Mouse (Mus musculus): ENCODE results near the gene Fgf14. TPM values are rescaled to one million over a fixed set of nuclear protein-coding genes. Genes with fewer than 3 reads are reported as not detected.

Gene Fgf14
- polyA plus RNA-seq, 1 experiment: 0.08 TPM

DNA sequence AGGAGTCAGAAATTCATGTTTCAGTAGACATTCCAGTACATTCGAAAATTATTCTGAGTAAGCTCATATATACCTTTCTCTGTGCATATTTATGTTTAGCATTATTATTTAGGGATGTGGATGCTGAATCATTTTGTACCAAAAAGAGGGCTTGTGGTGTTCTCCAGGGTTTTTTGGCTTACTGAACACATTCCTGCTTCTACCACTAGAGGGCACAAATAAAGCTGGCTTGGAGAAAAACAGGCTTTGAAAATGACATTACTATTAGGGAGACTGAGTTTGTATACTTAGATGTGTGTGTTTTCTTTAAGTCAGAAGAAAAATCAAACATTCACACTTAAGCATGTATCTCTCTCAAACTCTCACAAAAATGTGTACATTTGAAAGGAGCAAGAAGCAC, 266.0 kb downstream of the Fgf14 start:
- Histone ChIP-seq H3K4me3 (ENCODE audit: insufficient read depth, low read depth, low read length) (no peak overlapping the region), H3K36me3 (ENCODE audit: control insufficient read depth, insufficient read depth, low read length) (no peaks in the 10 kb centered on the region), H3K27ac (ENCODE audit: insufficient read depth, low read depth, low read length) (no peak overlapping the region), H3K4me1 (ENCODE audit: control insufficient read depth, insufficient read depth, low read length) (no peaks in the 10 kb centered on the region), H3K27me3 (replicated peaks; ENCODE audit: control insufficient read depth, insufficient read depth, low read length) (no peaks in the 10 kb centered on the region)
- no peak for DNase-seq
- 0% methylated on average over 1 of the region's 1 CpGs for WGBS
- TF ChIP-seq CTCF (conservative IDR thresholded peaks at IDR 0.05; ENCODE audit: insufficient read depth, insufficient read length, low read depth, low read length) (0 out of 2 replicates have a peak, but pooled peaks have one; percentile 5), POLR2A (IDR thresholded peaks at IDR 0.05; ENCODE audit: low read depth, low read length) (no peak)

DNA sequence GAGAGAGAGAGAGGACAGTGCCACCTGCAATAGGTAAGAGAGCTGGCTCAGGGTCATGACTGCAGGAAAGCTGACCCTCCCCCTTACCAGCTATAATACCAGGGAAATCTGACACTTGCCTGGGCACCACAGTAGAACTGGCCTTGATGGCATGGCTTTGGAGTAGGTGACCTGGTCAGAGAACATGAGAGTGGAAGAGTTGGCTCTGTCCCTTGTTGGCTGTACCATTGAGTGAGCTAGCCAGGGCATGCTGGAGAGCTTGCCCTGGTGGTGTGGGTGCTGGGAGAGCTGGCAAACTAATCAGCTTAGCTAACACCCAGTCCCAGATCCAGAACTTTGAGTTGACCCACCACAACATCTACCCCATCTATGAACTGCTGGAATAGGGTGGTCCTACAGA, 348.5 kb downstream of the Fgf14 start:
- H3K4me1 ChIP-seq (ENCODE audit: control insufficient read depth, insufficient read depth, low read length): no peaks in the 10 kb centered on the region
- no peak for DNase-seq
- H3K27ac ChIP-seq (ENCODE audit: insufficient read depth, low read depth, low read length): no peak overlapping the region
- no peaks in the 10 kb centered on the region for H3K36me3 ChIP-seq (ENCODE audit: control insufficient read depth, insufficient read depth, low read length)
- TF ChIP-seq POLR2A (IDR thresholded peaks at IDR 0.05; ENCODE audit: low read depth, low read length) (no peak), CTCF (conservative IDR thresholded peaks at IDR 0.05; ENCODE audit: insufficient read depth, insufficient read length, low read depth, low read length) (no peak)
- H3K27me3 ChIP-seq (replicated peaks; ENCODE audit: control insufficient read depth, insufficient read depth, low read length): no peaks in the 10 kb centered on the region
- H3K4me3 ChIP-seq (ENCODE audit: insufficient read depth, low read depth, low read length): no peak overlapping the region

GRCm38 (mm10) chr14:124319017-124319718, 357.8 kb downstream of the Fgf14 start:
- no peaks in the 10 kb centered on the region for H3K36me3 ChIP-seq (ENCODE audit: control insufficient read depth, insufficient read depth, low read length)
- 31% methylated on average over 1 of the region's 1 CpGs for WGBS
- no peak overlapping the region for H3K4me3 ChIP-seq (ENCODE audit: insufficient read depth, low read depth, low read length)
- no peak for TF ChIP-seq CTCF (conservative IDR thresholded peaks at IDR 0.05; ENCODE audit: insufficient read depth, insufficient read length, low read depth, low read length)
- no peak for TF ChIP-seq POLR2A (IDR thresholded peaks at IDR 0.05; ENCODE audit: low read depth, low read length)
- no peaks in the 10 kb centered on the region; the same call in 1 of the 2 replicates for H3K27me3 ChIP-seq (replicated peaks; ENCODE audit: control insufficient read depth, insufficient read depth, low read length)
- H3K27ac ChIP-seq (ENCODE audit: insufficient read depth, low read depth, low read length): no peak overlapping the region
- no peaks in the 10 kb centered on the region for H3K4me1 ChIP-seq (ENCODE audit: control insufficient read depth, insufficient read depth, low read length)
- DNase-seq: no peak

- no peak for TF ChIP-seq CTCF (conservative IDR thresholded peaks at IDR 0.05; ENCODE audit: insufficient read depth, insufficient read length, low read depth, low read length)
- TF ChIP-seq POLR2A (IDR thresholded peaks at IDR 0.05; ENCODE audit: low read depth, low read length): no peak
- 72% methylated on average over 2 of the region's 2 CpGs for WGBS
- Histone ChIP-seq H3K4me3 (ENCODE audit: insufficient read depth, low read depth, low read length) (no peak overlapping the region), H3K36me3 (ENCODE audit: control insufficient read depth, insufficient read depth, low read length) (no peaks in the 10 kb centered on the region), H3K27me3 (replicated peaks; ENCODE audit: control insufficient read depth, insufficient read depth, low read length) (no peaks in the 10 kb centered on the region; the same call in 1 of the 2 replicates), H3K4me1 (ENCODE audit: control insufficient read depth, insufficient read depth, low read length) (no peaks in the 10 kb centered on the region), H3K27ac (ENCODE audit: insufficient read depth, low read depth, low read length) (no peak overlapping the region)
- no peak for DNase-seq
Measured at GRCm38 (mm10) chr14:124315513-124315912, 361.4 kb downstream of the Fgf14 start.

DNA sequence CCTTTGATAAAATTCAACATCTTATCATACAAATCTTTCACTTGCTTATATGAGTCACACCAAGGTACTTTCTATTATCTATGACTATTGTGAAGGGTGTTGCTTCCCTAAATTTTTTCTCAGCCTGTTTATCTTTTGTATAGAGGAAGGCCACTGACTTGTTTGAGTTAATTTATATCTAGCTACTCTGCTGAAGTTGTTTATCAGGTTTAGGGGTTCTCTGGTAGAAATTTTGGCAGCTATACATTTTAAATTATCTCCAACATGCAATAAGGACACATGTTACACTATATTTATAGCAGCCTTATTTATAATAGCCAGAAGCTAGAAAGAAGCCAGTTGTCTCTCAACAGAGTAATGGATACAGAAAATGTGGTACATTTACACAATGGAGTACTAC, 389.9 kb downstream of the Fgf14 start:
- H3K4me3 ChIP-seq (ENCODE audit: insufficient read depth, low read depth, low read length): no peak overlapping the region
- no peaks in the 10 kb centered on the region for H3K36me3 ChIP-seq (ENCODE audit: control insufficient read depth, insufficient read depth, low read length)
- DNase-seq: no peak
- TF ChIP-seq POLR2A (IDR thresholded peaks at IDR 0.05; ENCODE audit: low read depth, low read length): no peak
- no peak for TF ChIP-seq CTCF (conservative IDR thresholded peaks at IDR 0.05; ENCODE audit: insufficient read depth, insufficient read length, low read depth, low read length)
- H3K27ac ChIP-seq (ENCODE audit: insufficient read depth, low read depth, low read length): no peak overlapping the region
- no peaks in the 10 kb centered on the region for H3K4me1 ChIP-seq (ENCODE audit: control insufficient read depth, insufficient read depth, low read length)
- H3K27me3 ChIP-seq (replicated peaks; ENCODE audit: control insufficient read depth, insufficient read depth, low read length): no peaks in the 10 kb centered on the region

- H3K27me3 ChIP-seq (replicated peaks; ENCODE audit: control insufficient read depth, insufficient read depth, low read length): no peaks in the 10 kb centered on the region
- H3K36me3 ChIP-seq (ENCODE audit: control insufficient read depth, insufficient read depth, low read length): no peaks in the 10 kb centered on the region
- no peak for DNase-seq
- no peak overlapping the region for H3K27ac ChIP-seq (ENCODE audit: insufficient read depth, low read depth, low read length)
- TF ChIP-seq POLR2A (IDR thresholded peaks at IDR 0.05; ENCODE audit: low read depth, low read length) (no peak), CTCF (conservative IDR thresholded peaks at IDR 0.05; ENCODE audit: insufficient read depth, insufficient read length, low read depth, low read length) (no peak)
- H3K4me1 ChIP-seq (ENCODE audit: control insufficient read depth, insufficient read depth, low read length): no peaks in the 10 kb centered on the region
- H3K4me3 ChIP-seq (ENCODE audit: insufficient read depth, low read depth, low read length): no peak overlapping the region
Measured at GRCm38 (mm10) chr14:124278384-124278944, 398.5 kb downstream of the Fgf14 start.

GRCm38 (mm10) chr14:124266977-124267376, 409.9 kb downstream of the Fgf14 start:
- no peak for DNase-seq
- no peak overlapping the region for H3K27ac ChIP-seq (ENCODE audit: insufficient read depth, low read depth, low read length)
- no peak overlapping the region for H3K4me3 ChIP-seq (ENCODE audit: insufficient read depth, low read depth, low read length)
- no peaks in the 10 kb centered on the region for H3K36me3 ChIP-seq (ENCODE audit: control insufficient read depth, insufficient read depth, low read length)
- no peak for TF ChIP-seq CTCF (conservative IDR thresholded peaks at IDR 0.05; ENCODE audit: insufficient read depth, insufficient read length, low read depth, low read length)
- no peak for TF ChIP-seq POLR2A (IDR thresholded peaks at IDR 0.05; ENCODE audit: low read depth, low read length)
- H3K4me1 ChIP-seq (ENCODE audit: control insufficient read depth, insufficient read depth, low read length): no peaks in the 10 kb centered on the region
- no peaks in the 10 kb centered on the region for H3K27me3 ChIP-seq (replicated peaks; ENCODE audit: control insufficient read depth, insufficient read depth, low read length)
